Mouse (Mus musculus) limb, embryonic 10.5 days (tissue): ENCODE measurements around the gene Nkx1-1. TPM values are rescaled to one million over a fixed set of nuclear protein-coding genes. Genes with fewer than 3 reads are reported as not detected.

Source experiments
- DNase-seq: peaks from one replicate; pipeline ENCODE4 v3.0.0-alpha.2; 2017; ENCODE audit warnings: low spot score
- H3K27ac ChIP-seq: fragments of 300-500 bp; sonication (generic); 2 replicates; pipeline ENCODE4 v1.5.1; 2016; ENCODE audit warnings: mild to moderate bottlenecking
- H3K27me3 ChIP-seq: fragments of 300-500 bp; sonication (generic); 2 replicates; pipeline ENCODE4 v1.6.1; 2016; ENCODE audit warnings: low read depth, mild to moderate bottlenecking; ENCODE audit not compliant: poor library complexity, severe bottlenecking
- H3K36me3 ChIP-seq: fragments of 300-500 bp; sonication (generic); 2 replicates; pipeline ENCODE4 v1.6.1; 2016; ENCODE audit warnings: mild to moderate bottlenecking, moderate library complexity
- H3K4me1 ChIP-seq: fragments of 300-500 bp; sonication (generic); 2 replicates; pipeline ENCODE4 v1.6.1; 2016
- H3K4me3 ChIP-seq: fragments of 300-500 bp; sonication (generic); 2 replicates; pipeline ENCODE4 v1.5.1; 2016; ENCODE audit warnings: mild to moderate bottlenecking, moderate library complexity
- H3K9me3 ChIP-seq: fragments of 300-500 bp; sonication (generic); replicated peaks from 2 replicates; pipeline ENCODE4 v1.6.1; 2016; ENCODE audit warnings: mild to moderate bottlenecking
- WGBS: fragments of 180-500 bp; shearing (Covaris S2); methylation state at CpG from one replicate; pipeline ENCODE4 v1.1.7; 2016; 5-methylcytosine and 5-hydroxymethylcytosine counted together
- polyA plus RNA-seq: library from polyadenylated mRNA; unstranded; fragments of >200 nt; fragmentation: Nextera tagmentation; extraction: Ambion mirVana; gene quantifications from 2 replicates; pipeline ENCODE4 v1.2.1, GENCODE M21; 2016

Nkx1-1 gene
- polyA plus RNA-seq = not detected in 2 replicates

DNA sequence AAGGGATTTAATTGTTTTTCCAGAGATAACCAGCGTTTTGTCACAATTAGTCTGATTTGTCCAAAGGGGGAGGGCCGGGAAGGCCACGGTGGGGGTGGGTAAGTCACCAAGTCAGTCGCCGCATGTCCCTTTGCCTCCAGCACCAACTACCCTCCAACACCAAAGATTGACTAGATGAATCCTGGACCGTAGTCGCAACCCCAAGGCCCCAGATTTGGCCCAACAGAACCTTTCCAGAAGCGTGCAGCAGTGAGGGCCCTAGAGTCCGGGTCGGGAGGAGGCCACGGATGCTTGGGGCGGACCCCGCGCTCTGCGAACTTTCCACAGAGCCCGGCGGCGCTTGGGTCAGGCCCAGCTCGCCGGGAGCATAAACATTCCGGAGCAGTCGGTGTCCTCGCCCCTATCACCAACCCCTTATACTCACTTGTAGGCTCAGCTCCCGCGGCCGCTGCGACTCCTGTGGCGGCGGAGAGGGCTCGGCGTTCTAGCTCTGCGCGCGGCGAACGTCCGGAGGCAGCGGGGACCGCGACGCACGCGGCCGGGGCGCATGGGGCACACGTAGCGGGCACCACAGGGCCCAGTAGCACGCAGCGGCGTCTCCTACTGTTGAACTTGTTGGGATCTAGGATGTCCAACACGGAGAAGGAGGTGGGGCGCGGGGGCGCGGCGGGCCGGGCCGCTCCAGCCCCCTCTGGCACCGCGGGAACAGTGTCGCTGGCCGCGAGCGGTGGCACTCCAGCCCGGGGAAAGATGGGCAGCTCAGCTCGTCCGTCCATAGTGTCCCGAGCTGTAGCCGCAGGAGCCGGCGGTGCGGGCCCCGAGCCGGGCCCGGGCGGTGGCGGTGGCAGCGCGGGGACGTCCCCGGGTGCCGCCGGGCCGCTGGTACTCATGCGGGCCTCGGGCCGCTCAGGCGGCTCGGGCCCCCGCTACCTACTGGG lies at the start of gene Nkx1-1:
TSS of gene Nkx1-1 (minus strand) at position 776 of the 938 bp plus-strand sequence.
- Histone ChIP-seq H3K4me1 (peaks cover 50% of the 10 kb centered on the region), H3K9me3 (no peaks in the 10 kb centered on the region), H3K4me3 (peak within 1 kb of the TSS; percentile 40), H3K27ac (0 out of 2 replicates have a peak within 1 kb of the TSS, but pooled peaks have one; percentile 1), H3K36me3 (no peaks in the 10 kb centered on the region), H3K27me3 (peaks cover 100% of the 10 kb centered on the region)
- peak; percentile 65 for DNase-seq
- under 1% methylated on average over 90 of the region's 90 CpGs for WGBS

DNA sequence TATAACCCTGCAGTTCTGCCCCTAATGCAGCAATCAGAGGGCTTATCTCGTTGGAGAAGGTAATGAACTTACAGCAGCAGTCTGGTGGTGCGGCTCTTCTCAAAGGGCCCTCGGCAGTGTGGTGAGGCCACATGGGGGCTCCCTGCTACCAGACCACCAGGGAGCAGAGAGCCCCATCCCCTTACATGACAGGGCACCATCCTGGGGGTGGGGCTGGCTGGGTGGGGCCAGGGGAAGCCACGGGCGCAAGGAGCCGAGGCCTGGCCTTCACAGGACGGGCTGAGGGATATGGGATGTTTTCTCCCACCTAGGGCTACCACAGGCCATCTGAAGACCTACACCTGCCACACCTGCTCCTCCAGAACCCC lies 47.5 kb upstream of the Nkx1-1 start:
- peaks cover 29% of the 10 kb centered on the region for H3K4me1 ChIP-seq
- 35% methylated on average over 7 of the region's 7 CpGs for WGBS
- peaks cover 61% of the 10 kb centered on the region for H3K27me3 ChIP-seq
- H3K4me3 ChIP-seq = no peak overlapping the region
- no peaks in the 10 kb centered on the region for H3K36me3 ChIP-seq
- no peak for DNase-seq
- no peaks in the 10 kb centered on the region for H3K9me3 ChIP-seq
- no peak overlapping the region for H3K27ac ChIP-seq

DNA sequence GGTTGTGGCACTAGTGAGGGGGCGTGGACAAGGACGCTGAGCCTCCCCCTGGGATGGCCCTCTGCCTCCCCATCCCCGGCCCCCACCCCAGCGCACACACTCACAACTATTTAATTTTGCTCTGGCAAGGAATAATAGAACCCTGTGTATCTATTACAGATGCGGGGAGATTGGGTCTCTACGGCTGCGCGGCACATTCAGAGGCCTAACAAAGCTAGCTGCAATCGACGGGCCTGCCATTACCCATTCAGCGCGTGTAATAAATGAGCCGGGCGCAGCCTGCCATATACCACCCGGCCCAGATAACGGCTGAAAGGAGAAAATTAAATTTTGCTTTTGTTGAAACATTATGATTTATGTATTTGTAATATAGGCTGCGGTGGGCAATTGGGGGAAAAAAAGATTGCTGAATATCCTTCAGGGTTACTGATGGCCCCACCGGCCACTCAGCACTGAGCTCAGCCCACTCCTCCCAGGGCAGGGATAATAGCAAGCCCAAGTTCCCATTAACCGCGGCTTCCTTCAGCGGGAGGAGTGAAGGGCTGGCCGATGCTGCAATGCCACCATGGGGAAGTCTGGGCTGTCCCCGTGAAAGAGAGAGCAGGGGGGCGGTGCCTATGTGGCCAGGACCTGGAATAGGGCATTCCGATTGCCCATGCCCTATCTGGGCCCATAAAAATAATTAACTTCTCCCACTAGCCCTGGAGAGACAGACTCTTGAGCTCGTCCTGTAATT lies 47.0 kb upstream of the Nkx1-1 start:
- Histone ChIP-seq H3K4me1 (peaks cover 24% of the 10 kb centered on the region), H3K36me3 (no peaks in the 10 kb centered on the region), H3K27ac (no peak overlapping the region), H3K4me3 (no peak overlapping the region), H3K27me3 (peaks cover 56% of the 10 kb centered on the region), H3K9me3 (no peaks in the 10 kb centered on the region)
- WGBS = 58% methylated on average over 26 of the region's 26 CpGs
- DNase-seq = no peak

DNA sequence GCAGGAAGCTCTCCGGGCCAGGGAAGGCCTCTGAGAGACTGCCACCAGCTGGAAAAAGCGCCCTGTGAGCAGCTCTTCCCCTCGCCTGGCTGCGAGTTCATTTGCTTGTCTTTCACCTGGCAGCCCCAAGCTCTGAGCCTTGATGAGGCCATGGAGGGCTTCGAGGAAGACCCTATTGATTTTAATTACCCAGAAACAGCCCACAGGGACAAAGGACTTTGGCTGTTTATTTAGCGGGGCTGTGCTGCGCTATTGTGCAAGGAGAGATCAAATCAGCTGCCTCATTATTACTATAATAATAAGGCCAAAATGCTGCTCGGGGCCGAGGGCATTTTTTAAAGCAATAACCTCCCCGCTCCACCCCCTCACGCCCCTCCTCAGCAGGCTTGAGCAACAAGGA lies 31.7 kb upstream of the Nkx1-1 start:
- DNase-seq = no peak
- H3K36me3 ChIP-seq = no peaks in the 10 kb centered on the region
- 66% methylated on average over 11 of the region's 11 CpGs for WGBS
- H3K27ac ChIP-seq = no peak overlapping the region
- peaks cover 20% of the 10 kb centered on the region for H3K4me1 ChIP-seq
- H3K9me3 ChIP-seq = no peaks in the 10 kb centered on the region
- H3K27me3 ChIP-seq = peaks cover 21% of the 10 kb centered on the region
- no peak overlapping the region for H3K4me3 ChIP-seq

DNA sequence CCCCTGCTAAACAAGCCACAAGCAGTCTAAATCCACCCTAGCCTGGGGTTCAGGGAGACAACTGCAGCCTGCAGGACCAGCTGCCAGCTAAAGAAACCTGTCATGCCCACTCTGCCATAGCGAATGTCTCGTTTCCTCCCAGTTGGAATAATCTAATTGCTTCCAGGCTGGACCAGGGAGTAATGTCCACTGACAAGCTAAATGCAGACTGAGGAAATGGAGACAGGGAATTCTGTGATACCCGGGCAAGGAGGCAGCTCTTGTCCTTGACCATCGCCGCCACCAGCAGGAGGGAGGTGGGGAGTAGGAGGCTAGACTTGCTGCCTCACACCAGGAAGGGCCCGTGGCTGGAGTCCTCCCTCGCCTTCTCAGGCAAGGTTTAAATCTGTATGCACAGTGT lies 30.6 kb upstream of the Nkx1-1 start:
- Histone ChIP-seq H3K27ac (no peak overlapping the region), H3K4me3 (no peak overlapping the region), H3K36me3 (no peaks in the 10 kb centered on the region), H3K4me1 (peaks cover 20% of the 10 kb centered on the region), H3K27me3 (peaks cover 29% of the 10 kb centered on the region), H3K9me3 (no peaks in the 10 kb centered on the region)
- no peak for DNase-seq
- 65% methylated on average over 7 of the region's 7 CpGs for WGBS

DNA sequence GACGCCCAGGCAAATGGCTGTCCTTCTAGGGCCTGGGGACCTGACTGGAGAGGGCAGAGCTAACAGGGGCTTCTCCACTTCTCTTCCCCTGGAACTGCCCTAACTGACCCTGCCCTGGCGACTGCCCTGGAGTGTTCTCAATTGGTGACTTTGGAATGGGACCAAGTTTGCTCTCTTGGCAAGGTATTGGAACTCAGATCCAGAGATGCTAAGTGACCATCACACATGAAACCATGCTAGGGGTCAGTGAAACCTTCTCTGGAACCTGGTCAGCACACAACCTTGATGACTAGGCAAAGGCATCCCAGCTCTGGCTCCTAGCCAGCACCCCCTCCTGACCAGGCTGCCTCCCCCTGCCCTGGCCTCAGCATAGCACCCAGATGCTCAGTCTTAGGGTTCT lies 25.3 kb upstream of the Nkx1-1 start:
- H3K9me3 ChIP-seq = no peaks in the 10 kb centered on the region
- no peaks in the 10 kb centered on the region for H3K36me3 ChIP-seq
- peaks cover 28% of the 10 kb centered on the region for H3K4me1 ChIP-seq
- no peak overlapping the region for H3K4me3 ChIP-seq
- H3K27me3 ChIP-seq = peaks cover 27% of the 10 kb centered on the region
- WGBS = 71% methylated on average over 2 of the region's 2 CpGs
- H3K27ac ChIP-seq = no peak overlapping the region
- DNase-seq = no peak

DNA sequence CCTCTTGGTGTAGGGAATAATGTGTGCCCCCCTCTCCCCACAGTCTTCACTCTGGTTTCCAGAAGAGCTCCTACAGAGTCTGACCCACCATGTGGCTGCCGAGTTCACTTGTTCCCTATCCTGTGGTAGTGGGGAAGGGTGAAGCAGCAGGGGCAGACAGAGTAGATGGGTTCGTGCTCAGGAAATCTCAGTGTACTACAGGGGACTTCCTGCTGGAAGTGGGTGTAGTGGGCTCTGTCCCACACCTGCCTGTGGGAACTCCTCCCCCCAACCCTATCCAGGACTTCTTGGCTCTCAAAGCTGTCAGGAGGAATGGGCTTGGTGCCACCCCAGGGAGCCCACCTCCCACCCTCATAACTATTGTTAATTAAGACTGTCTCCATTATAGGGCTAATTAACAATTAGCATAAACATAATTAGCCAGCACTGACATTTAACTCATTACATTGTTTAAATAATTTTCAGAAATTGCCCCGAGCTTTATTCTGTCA lies 24.4 kb upstream of the Nkx1-1 start:
- peaks cover 21% of the 10 kb centered on the region for H3K27me3 ChIP-seq
- peaks cover 18% of the 10 kb centered on the region for H3K4me1 ChIP-seq
- no peak overlapping the region for H3K4me3 ChIP-seq
- H3K36me3 ChIP-seq = no peaks in the 10 kb centered on the region
- H3K9me3 ChIP-seq = no peaks in the 10 kb centered on the region
- H3K27ac ChIP-seq = no peak overlapping the region
- WGBS = 68% methylated on average over 3 of the region's 3 CpGs
- no peak for DNase-seq

DNA sequence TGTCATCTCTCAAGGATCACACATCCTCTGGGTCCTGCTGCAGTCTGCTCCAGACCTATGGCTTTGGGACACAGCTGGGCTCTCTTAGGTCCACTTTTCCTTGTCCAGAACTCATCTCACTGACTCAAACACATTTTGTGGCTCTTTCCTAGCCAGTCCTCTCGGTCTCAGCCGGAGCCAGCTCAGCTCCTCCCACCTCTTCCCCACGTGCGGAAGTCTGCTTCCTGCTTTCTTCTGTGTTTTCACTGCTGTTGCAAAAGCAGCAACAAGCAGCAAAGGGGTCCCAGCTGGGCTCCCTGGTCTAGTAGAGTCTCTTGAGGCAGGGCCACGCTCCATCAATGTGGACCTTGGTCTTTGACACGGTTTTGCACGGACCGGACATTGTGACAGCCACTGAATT lies 22.0 kb upstream of the Nkx1-1 start:
- no peak for DNase-seq
- H3K4me1 ChIP-seq = peaks cover 14% of the 10 kb centered on the region
- WGBS = 68% methylated on average over 8 of the region's 8 CpGs
- H3K9me3 ChIP-seq = no peaks in the 10 kb centered on the region
- H3K36me3 ChIP-seq = no peaks in the 10 kb centered on the region
- H3K4me3 ChIP-seq = no peak overlapping the region
- H3K27me3 ChIP-seq = peaks cover 16% of the 10 kb centered on the region; the same call in 1 of the 2 replicates
- H3K27ac ChIP-seq = no peak overlapping the region

DNA sequence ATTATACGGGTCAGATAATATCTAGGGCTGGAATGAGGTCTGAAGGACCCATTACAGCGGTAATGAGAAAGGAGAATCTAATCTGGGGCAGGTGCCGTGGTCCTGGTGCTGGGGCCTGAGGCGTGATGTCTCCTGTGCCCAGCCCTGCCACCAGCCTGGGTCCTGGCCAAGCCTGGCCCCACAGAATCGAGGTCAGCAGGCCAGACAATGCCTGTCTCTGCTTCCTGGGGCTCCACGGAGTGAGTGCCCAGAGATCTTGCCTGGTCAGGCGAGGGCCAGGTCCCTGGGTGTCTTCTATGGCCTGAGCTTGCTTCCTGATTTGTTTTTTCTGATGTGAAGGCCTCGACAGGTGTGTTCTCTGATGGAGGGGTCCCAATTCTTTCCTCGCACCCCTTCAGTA lies 10.0 kb upstream of the Nkx1-1 start:
- Histone ChIP-seq H3K36me3 (no peaks in the 10 kb centered on the region), H3K27ac (no peak overlapping the region), H3K27me3 (peaks cover 64% of the 10 kb centered on the region), H3K4me3 (no peak overlapping the region), H3K9me3 (no peaks in the 10 kb centered on the region), H3K4me1 (peaks cover 8% of the 10 kb centered on the region)
- WGBS = 54% methylated on average over 9 of the region's 9 CpGs
- DNase-seq = no peak

DNA sequence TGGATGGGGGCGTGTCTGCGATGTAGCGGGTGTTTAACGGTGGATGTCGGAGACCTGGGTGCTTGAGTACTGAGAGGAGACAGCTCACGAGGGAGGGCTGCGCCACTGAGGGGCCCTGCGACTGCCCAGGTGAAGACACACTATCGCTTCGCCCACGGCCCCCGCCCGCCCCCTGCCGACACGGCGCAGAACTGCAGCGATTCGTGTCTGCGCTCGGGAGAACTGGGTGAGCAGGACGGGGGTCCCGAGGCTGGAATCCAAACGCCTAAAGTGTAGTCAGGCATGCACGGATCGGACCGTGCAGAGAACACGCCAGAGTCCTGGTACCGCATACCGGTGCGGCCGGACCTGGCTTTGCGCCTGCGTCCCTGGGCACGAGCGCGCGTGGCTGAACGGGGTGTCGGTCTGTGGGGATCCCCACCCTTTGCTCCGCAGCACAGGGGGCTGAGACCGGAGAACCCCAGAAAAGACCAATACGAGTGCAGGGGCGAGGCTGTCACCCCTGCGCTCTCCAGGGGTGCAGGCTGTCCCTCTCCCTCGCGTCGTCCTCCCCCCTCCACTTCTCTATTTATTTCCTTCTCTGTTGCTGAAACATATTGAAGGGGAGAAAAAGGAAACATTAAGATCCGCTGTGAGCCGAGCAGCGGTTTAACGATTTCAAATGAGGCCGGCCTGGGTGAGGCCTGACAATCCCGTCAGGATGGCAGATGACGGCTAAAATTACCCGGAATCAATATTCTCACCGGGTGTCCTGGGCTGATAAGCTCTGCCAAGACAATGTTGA lies 9.3 kb upstream of the Nkx1-1 start:
- WGBS = 8% methylated on average over 56 of the region's 56 CpGs
- no peak overlapping the region for H3K27ac ChIP-seq
- H3K9me3 ChIP-seq = no peaks in the 10 kb centered on the region
- H3K36me3 ChIP-seq = no peaks in the 10 kb centered on the region
- H3K27me3 ChIP-seq = peaks cover 71% of the 10 kb centered on the region
- peaks cover 8% of the 10 kb centered on the region for H3K4me1 ChIP-seq
- peak overlapping the region; percentile 35 for H3K4me3 ChIP-seq
- peak; percentile 86 for DNase-seq

DNA sequence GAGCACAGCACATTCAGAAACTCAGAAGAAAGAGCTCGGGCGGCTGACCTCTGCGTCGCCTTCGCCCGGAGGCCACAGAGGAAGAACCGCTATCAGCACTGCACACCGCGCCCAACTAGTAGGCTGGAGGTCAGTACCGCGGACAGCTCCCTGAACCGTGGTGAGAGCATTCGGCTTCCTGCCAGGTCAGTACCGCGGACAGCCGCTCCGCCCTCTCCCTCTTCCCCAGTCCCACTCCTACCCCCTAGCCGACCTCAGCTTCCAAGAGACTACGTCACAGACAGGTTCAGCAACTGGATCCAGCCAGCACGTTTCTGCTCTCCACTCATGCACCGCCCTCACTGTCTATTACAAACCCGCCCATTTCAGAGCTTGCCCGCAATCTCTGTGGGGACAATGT lies 4.4 kb upstream of the Nkx1-1 start:
- Histone ChIP-seq H3K36me3 (no peaks in the 10 kb centered on the region), H3K4me1 (peaks cover 27% of the 10 kb centered on the region), H3K4me3 (no peak overlapping the region), H3K27me3 (peaks cover 91% of the 10 kb centered on the region), H3K27ac (no peak overlapping the region), H3K9me3 (no peaks in the 10 kb centered on the region)
- DNase-seq = peak; percentile 98
- WGBS = 3% methylated on average over 23 of the region's 23 CpGs

DNA sequence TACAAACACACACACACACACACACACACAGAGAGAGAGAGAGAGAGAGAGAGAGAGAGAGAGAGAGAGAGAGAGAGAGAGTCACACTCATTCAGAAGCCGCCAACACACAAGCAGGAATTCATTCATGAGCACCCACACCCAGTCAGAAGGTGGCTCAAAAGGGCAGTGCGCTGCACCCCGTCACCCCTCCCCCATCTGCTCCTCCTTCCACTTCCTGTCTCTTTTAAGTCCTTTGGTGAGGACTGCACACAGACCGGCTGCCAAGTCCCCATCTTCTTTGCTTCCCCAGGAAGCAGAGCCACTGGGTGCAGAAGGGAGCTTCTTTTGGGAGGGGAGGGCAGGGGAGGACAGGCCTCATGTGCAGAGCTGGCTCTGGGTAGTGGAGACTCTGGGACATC lies 2.2 kb upstream of the Nkx1-1 start:
- no peaks in the 10 kb centered on the region for H3K9me3 ChIP-seq
- WGBS = 1% methylated on average over 4 of the region's 4 CpGs
- no peaks in the 10 kb centered on the region for H3K36me3 ChIP-seq
- no peak overlapping the region for H3K27ac ChIP-seq
- no peak for DNase-seq
- H3K4me3 ChIP-seq = no peak overlapping the region
- H3K27me3 ChIP-seq = peaks cover 91% of the 10 kb centered on the region
- peaks cover 44% of the 10 kb centered on the region for H3K4me1 ChIP-seq
